Mouse (Mus musculus) midbrain, embryonic 10.5 days (tissue): ENCODE results near the gene 1700011L22Rik. TPM values are rescaled to one million over a fixed set of nuclear protein-coding genes. Genes with fewer than 3 reads are reported as not detected.

Experiments used
- DNase-seq: peaks from one replicate; pipeline ENCODE4 v3.0.0-alpha.2; 2017; ENCODE audit warnings: low spot score
- H3K27ac ChIP-seq: fragments of 300-500 bp; sonication (generic); replicated peaks from 2 replicates; pipeline ENCODE4 v1.5.1; 2016; ENCODE audit warnings: mild to moderate bottlenecking
- H3K27me3 ChIP-seq: fragments of 300-500 bp; sonication (generic); 2 replicates; pipeline ENCODE4 v1.6.1; 2016; ENCODE audit warnings: low read depth, mild to moderate bottlenecking; ENCODE audit not compliant: poor library complexity, severe bottlenecking
- H3K36me3 ChIP-seq: fragments of 300-500 bp; sonication (generic); 2 replicates; pipeline ENCODE4 v1.6.1; 2016; ENCODE audit warnings: mild to moderate bottlenecking, moderate library complexity
- H3K4me1 ChIP-seq: fragments of 300-500 bp; sonication (generic); 2 replicates; pipeline ENCODE4 v1.6.1; 2016
- H3K4me3 ChIP-seq: fragments of 300-500 bp; sonication (generic); 2 replicates; pipeline ENCODE4 v1.5.1; 2016; ENCODE audit warnings: mild to moderate bottlenecking, moderate library complexity
- H3K9me3 ChIP-seq: fragments of 300-500 bp; sonication (generic); replicated peaks from 2 replicates; pipeline ENCODE4 v1.6.1; 2016; ENCODE audit warnings: mild to moderate bottlenecking
- WGBS: fragments of 180-500 bp; shearing (Covaris S2); methylation state at CpG from one replicate; pipeline ENCODE4 v1.1.7; 2016; 5-methylcytosine and 5-hydroxymethylcytosine counted together
- polyA plus RNA-seq: library from polyadenylated mRNA; unstranded; fragments of >200 nt; fragmentation: Nextera tagmentation; extraction: Ambion mirVana; gene quantifications from 2 replicates; pipeline ENCODE4 v1.2.1, GENCODE M21; 2016

1700011L22Rik gene
- polyA plus RNA-seq, 1 experiment from 2014 or later, result not detected

DNA sequence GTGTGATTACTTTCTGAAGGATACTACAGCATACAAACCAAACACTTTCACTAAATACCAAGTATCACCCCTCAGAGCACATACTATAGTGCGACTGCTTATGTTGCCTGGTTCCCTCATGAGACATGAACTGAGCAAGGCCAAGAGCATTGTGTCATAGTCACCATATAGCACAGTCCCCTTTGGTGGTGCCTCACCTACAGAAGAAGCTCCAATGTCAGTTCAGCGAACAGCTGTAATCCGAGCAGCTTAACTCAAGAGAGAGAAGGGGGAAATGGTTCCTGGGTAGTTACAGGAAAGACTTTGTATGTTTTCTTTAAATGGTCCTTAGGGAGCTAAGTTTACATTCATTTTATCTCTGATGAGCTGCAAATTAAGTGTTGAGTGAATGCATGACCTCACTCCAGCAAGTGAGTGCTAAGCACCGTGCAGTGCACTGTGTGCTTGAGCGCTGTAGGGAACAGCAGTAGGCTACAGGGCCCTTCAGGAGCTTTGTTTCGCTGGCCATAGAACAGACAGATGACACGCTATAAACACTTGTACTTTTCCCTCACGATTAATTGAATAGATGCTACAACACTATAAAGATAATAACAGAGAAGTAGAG lies 29.0 kb upstream of the 1700011L22Rik start:
- WGBS, result 83% methylated on average over 8 of the region's 8 CpGs
- Histone ChIP-seq H3K27me3 (no peaks in the 10 kb centered on the region), H3K27ac (no peak overlapping the region), H3K4me3 (no peak overlapping the region), H3K4me1 (no peaks in the 10 kb centered on the region), H3K36me3 (peaks cover 38% of the 10 kb centered on the region), H3K9me3 (no peaks in the 10 kb centered on the region)
- no peak for DNase-seq

DNA sequence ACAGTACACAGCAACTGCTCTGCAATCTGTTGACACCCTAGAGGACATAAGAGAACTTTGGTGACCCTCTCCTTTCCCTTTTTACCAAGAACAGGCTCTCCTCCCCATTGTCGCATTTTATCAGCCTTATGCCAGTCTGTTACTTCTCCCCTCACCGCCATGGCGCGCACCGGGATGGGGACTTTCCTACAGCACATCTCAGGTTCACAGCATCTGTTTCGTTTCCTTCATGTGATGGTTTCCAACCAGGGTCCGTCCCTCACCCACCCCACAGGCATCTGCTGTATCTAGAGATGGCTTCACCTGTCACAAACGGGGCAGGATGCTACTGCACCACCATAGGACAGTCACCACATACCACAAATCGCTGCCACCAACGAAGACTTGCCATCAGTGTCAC lies 26.6 kb upstream of the 1700011L22Rik start:
- no peak for DNase-seq

DNA sequence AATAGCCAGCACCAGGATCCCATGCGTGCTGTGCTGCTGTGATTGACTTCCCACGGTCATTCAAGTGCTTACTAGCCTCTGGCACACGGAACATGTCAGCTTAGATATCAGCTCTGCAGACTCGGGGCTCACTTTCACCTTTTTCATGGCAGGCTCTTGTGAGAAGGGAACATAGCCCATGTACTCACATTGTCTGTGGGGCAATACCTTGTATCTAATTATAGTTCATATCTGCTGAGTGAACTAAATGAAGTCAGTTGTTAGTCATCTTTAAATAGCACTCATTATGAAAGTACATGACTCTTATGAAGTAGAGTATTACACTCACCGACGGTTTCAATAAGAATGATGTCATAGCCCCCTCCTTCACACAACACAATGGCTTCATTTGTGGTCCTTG lies 25.4 kb upstream of the 1700011L22Rik start:
- Histone ChIP-seq H3K27ac (no peak overlapping the region), H3K4me3 (no peak overlapping the region), H3K36me3 (peaks cover 53% of the 10 kb centered on the region), H3K27me3 (no peaks in the 10 kb centered on the region), H3K9me3 (no peaks in the 10 kb centered on the region), H3K4me1 (no peaks in the 10 kb centered on the region)
- WGBS, result 93% methylated on average over 6 of the region's 6 CpGs
- DNase-seq, result no peak

More for the DNA sequence above, 26.6 kb upstream of the 1700011L22Rik start:
- Histone ChIP-seq H3K4me3 (no peak overlapping the region), H3K27me3 (no peaks in the 10 kb centered on the region), H3K9me3 (no peaks in the 10 kb centered on the region), H3K27ac (no peak overlapping the region), H3K4me1 (no peaks in the 10 kb centered on the region), H3K36me3 (peaks cover 43% of the 10 kb centered on the region)
- WGBS, result 93% methylated on average over 10 of the region's 10 CpGs

DNA sequence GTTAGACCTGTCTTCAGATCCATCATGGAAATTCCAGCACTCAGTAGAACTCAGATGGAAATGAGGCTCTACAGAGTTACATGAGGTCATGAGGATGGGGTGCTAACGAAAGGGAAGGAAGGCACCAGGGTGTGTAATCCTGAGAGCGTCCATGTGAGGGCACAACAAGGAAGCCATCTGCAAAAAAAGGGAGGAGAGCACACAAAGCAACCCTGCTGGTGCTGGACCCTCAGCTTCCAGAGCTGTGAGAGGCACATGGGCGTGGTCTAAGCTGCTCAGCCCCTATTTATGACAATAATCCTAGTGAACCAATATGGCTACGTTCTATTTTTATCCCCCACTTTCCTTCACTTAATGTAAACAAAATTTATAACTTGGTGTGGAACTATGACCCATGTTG lies 24.3 kb upstream of the 1700011L22Rik start:
- H3K36me3 ChIP-seq, result peaks cover 57% of the 10 kb centered on the region
- H3K9me3 ChIP-seq, result no peaks in the 10 kb centered on the region
- DNase-seq, result no peak
- H3K27me3 ChIP-seq, result no peaks in the 10 kb centered on the region
- no peak overlapping the region for H3K27ac ChIP-seq
- H3K4me3 ChIP-seq, result no peak overlapping the region
- 81% methylated on average over 4 of the region's 4 CpGs for WGBS
- no peaks in the 10 kb centered on the region for H3K4me1 ChIP-seq

DNA sequence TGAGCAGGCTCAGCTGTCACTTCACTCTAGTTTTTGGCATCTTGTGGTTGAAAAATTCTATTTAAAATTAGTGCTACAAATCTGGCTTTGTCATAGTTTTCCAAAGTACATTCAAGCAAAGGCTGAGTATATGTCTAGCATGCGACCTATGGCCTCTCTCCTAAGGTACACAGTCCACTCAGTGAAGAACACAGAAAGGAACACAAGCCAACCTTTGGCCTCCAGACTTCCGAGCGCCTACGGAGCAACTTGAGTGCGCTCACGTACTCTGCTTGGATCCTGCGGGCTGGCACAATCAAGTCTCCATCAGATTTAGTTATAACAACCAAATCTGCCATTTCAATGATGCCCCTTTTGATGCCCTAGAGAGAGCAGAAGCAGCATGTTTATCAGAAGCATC lies 20.6 kb upstream of the 1700011L22Rik start:
- Histone ChIP-seq H3K9me3 (no peaks in the 10 kb centered on the region), H3K4me1 (no peaks in the 10 kb centered on the region), H3K4me3 (no peak overlapping the region), H3K27ac (no peak overlapping the region), H3K36me3 (peaks cover 49% of the 10 kb centered on the region), H3K27me3 (no peaks in the 10 kb centered on the region)
- DNase-seq, result no peak
- WGBS, result 93% methylated on average over 7 of the region's 7 CpGs

DNA sequence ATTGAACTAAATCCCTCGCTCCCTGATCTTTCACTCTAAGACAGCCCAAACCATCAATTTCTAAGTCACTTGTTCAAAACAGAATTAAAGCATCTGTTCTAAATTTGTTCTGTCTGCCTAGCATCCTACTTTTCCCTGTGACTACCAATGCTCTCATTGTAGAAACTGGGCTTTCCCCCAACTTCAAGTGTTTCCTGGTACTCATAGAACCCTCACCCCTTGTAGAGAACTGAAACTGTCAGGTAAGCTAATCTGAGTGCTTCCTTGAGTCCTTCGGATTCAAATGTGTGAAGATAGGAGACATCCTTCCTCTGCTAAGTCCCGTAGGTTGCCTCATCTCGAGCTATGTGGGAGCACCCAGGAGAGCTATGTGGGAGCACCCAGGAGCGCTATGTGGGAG lies 13.6 kb upstream of the 1700011L22Rik start:
- Histone ChIP-seq H3K9me3 (peaks cover 6% of the 10 kb centered on the region; the same call in 1 of the 2 replicates), H3K36me3 (0 out of 2 replicates have a peak, but pooled peaks cover 2% of the 10 kb centered on the region), H3K4me3 (no peak overlapping the region), H3K27me3 (no peaks in the 10 kb centered on the region), H3K4me1 (no peaks in the 10 kb centered on the region), H3K27ac (no peak overlapping the region)
- 91% methylated on average over 5 of the region's 5 CpGs for WGBS
- no peak for DNase-seq

DNA sequence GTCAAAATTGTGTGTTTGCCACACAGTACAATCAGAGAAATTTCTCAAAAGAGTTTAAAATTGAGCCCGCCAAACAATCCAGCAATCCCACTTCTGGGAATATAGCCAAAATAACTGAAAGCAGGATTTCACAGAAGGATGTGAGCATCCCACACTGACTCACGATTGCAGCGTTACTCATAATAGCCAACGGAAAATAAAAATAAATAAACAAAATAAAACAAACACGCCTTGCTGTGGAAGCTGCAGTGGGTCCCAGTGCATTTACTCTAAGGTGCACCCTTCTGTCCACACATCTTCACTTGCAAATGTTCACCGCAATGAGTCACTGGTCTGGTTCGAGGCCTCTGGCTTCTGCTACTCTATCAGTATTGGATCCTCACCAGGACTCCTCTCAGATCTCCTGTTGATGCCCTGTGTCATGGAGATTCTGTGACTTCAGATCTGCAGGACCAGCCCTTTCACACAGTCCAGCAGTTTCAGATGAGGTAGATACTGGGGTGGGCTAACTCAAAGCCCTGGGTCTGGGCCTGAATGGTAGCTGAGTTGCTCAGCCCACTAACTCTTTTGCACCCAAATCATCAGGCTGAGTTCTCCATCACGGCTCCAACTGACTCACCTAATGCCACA lies 7.8 kb upstream of the 1700011L22Rik start:
- no peaks in the 10 kb centered on the region for H3K4me1 ChIP-seq
- no peak overlapping the region for H3K4me3 ChIP-seq
- no peaks in the 10 kb centered on the region for H3K36me3 ChIP-seq
- H3K27me3 ChIP-seq, result no peaks in the 10 kb centered on the region
- H3K27ac ChIP-seq, result no peak overlapping the region
- no peaks in the 10 kb centered on the region for H3K9me3 ChIP-seq
- no peak for DNase-seq
- 83% methylated on average over 8 of the region's 8 CpGs for WGBS

DNA sequence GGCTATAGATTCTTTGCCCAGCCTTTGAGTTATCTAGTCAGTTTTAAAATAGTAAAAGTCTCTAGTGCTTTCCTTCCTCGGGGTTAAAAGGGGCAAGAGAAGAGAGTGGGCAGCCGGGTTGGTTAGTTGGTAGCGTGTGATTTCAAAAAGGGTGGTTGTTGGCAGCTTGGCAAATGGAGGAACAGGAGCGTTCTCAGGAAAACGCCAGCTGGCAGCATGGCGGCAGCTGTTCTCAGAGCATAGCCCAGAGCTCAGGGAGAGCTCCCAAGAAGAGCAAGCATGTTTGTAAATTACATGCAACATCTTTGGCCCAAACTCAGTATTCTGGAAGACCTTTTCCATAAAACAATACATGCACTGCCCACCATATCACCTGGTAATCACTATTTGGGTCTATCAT lies 5.4 kb upstream of the 1700011L22Rik start:
- Histone ChIP-seq H3K36me3 (no peaks in the 10 kb centered on the region), H3K27ac (no peak overlapping the region), H3K4me1 (no peaks in the 10 kb centered on the region), H3K27me3 (no peaks in the 10 kb centered on the region), H3K4me3 (no peak overlapping the region), H3K9me3 (0 out of 2 replicates have a peak, but pooled peaks cover 3% of the 10 kb centered on the region)
- no peak for DNase-seq
- 93% methylated on average over 6 of the region's 6 CpGs for WGBS

DNA sequence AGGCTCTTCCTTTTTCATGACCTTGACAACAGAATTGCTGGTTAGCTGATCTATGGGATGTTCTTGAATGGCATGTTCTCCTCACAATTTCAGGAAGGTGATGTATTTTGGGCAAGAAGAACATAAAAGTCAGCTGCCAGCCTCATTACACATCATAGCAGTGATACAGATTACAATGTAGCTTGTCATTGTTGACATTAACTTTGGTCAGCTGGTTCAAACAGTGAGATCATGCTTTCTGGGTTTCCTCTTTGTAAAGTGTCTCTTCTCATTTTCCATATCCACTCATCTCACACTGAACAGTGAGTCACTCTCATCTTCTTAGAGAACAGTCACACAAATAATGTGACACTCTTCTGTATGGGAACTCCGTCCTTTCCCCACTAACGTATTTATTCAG lies 4.9 kb downstream of the 1700011L22Rik start:
- no peak overlapping the region for H3K27ac ChIP-seq
- 89% methylated on average over 2 of the region's 2 CpGs for WGBS
- H3K9me3 ChIP-seq, result no peaks in the 10 kb centered on the region

DNA sequence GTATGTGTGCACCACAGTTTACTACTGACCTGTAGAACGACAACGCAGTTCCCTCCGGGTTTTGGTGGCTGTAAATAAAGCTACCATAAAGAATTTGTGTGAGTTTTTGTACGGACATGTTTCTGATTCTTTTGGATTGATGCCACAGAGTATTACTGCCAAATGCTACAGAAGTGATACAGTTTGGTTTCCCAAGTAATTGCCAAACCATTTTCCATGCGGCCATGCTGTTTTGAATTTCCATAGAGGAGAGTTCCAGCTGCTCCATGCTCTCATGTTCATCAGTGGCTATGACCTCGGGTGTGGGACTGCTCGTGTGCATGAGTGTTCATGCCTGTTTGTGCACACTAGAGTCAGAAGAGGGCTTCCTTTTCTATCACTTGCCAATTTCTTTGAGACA lies 8.4 kb downstream of the 1700011L22Rik start:
- no peak overlapping the region for H3K27ac ChIP-seq
- H3K4me1 ChIP-seq, result no peaks in the 10 kb centered on the region
- no peak overlapping the region for H3K4me3 ChIP-seq
- no peaks in the 10 kb centered on the region for H3K27me3 ChIP-seq
- H3K36me3 ChIP-seq, result no peaks in the 10 kb centered on the region
- no peak for DNase-seq
- 92% methylated on average over 7 of the region's 7 CpGs for WGBS
- no peaks in the 10 kb centered on the region; the same call in 1 of the 2 replicates for H3K9me3 ChIP-seq

More for the DNA sequence above, 4.9 kb downstream of the 1700011L22Rik start:
- Histone ChIP-seq H3K4me3 (no peak overlapping the region), H3K4me1 (no peaks in the 10 kb centered on the region), H3K36me3 (no peaks in the 10 kb centered on the region), H3K27me3 (no peaks in the 10 kb centered on the region)
- DNase-seq, result no peak

DNA sequence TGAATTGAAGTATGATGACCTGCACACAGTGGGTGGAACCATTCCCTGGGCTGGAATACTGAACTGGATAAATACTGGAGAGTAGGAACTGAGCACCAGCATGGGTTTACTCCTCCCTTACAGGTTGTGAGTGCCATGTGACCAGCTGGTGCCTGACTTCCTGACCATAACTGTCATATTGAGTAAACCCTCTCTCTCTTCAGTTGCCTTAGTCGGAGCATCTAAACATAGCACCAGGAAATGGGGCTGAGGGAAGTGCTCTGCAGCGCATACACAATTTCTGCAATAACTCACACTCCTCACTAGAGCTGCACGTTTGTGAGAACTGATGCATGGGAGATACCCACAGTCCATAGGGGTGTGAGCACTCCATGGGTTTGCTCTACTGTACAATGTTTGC lies 9.1 kb downstream of the 1700011L22Rik start:
- DNase-seq, result no peak
- Histone ChIP-seq H3K4me3 (no peak overlapping the region), H3K27ac (no peak overlapping the region), H3K4me1 (no peaks in the 10 kb centered on the region), H3K36me3 (no peaks in the 10 kb centered on the region), H3K9me3 (no peaks in the 10 kb centered on the region; the same call in 1 of the 2 replicates), H3K27me3 (no peaks in the 10 kb centered on the region)
- 90% methylated on average over 3 of the region's 3 CpGs for whole genome bisulfite sequencing

DNA sequence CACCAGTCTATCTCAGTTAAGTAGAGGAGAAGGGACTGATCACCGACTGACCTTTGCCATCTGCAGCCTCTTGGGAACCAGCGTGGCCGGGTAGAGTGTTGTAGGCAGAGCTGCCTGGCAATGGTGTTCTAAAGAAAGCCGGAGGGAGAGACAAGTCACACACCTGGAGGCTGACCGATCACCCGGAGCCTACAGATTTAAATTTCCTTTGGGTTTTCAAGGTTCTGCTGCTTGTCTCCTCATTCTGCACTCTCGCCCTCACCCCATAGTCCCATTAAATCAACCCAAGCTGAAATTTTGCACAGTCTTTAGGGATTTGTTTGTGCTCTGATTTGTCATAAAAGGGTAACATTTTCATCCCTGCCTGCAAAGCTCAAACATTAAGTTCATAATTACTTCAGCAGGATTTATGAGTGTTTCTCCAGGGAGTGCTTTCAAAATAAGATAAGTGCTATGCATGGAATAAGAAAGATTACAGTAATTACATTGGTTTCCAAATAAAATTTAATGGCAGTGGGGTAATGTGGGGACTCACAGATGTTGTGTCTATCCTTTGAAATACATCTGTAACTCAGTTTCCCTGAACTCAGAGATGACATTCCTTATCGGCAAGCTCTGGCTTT lies 19.0 kb downstream of the 1700011L22Rik start:
- H3K9me3 ChIP-seq, result no peaks in the 10 kb centered on the region; the same call in 1 of the 2 replicates
- 92% methylated on average over 8 of the region's 8 CpGs for WGBS
- peaks cover 2% of the 10 kb centered on the region; the same call in 1 of the 2 replicates for H3K4me1 ChIP-seq
- H3K36me3 ChIP-seq, result no peaks in the 10 kb centered on the region
- DNase-seq, result no peak
- H3K4me3 ChIP-seq, result no peak overlapping the region
- H3K27ac ChIP-seq, result no peak overlapping the region
- no peaks in the 10 kb centered on the region for H3K27me3 ChIP-seq

DNA sequence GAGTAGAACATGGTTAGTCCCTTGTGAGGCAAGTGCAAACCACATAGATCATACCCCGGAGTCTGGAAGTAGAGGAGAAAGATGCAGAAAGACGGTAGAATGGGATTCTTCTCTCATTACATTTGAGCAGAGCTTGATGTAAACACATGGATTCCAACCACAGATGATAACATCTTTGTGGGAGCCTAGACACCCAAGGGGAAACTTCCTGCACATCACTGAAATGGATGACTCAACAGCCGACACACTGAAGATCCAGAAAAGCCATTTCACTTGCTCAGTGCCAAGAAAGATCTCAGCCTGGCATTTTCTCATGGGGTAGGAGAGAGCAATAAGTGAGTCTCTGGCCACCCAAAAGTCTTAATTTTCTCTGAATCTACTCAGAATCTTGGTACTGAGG lies 20.5 kb downstream of the 1700011L22Rik start:
- Histone ChIP-seq H3K4me3 (no peak overlapping the region), H3K4me1 (peaks cover 11% of the 10 kb centered on the region), H3K9me3 (no peaks in the 10 kb centered on the region; the same call in 1 of the 2 replicates), H3K36me3 (no peaks in the 10 kb centered on the region), H3K27ac (no peak overlapping the region), H3K27me3 (no peaks in the 10 kb centered on the region)
- DNase-seq, result no peak
- 91% methylated on average over 3 of the region's 3 CpGs for WGBS
